In the genomic region with DNA sequence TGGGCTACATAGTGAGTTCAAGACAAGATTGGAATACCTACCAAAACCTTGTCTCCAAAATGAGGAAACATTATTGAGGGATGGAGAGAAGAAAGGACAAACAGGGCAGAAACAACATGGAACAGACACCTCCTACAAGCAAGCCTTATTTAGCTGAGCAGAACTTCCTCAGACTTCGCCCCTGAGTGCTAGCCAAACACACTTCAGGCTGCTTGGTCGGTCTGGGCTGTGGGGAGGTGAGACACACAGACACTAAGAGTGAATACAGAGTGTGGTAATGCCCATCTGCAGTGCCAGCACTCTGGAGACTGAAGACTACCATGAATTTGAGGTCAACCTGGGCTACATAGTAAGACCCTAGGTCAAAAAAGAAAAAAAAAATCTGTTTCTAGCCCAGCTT, we compare ENCODE assay signal across 28 mouse cellular contexts. TPM values are rescaled to one million over a fixed set of nuclear protein-coding genes. Genes with fewer than 3 reads are reported as not detected.
DNase-seq lines count a peak whose midpoint lies in the region; ATAC-seq and TF ChIP-seq lines count a peak whose summit lies in the region.
"Had no signal": no experiment of that assay in that cellular context is flagged by ENCODE, and none has a peak within 500 bp of the region (broad histone marks: within the 10 kb centered on the region; RNA-seq: fewer than 3 reads in every experiment).

No protein-coding gene starts in this region.

- H3K27me3 ChIP-seq in kidney, adult 2 months (replicated peaks; ENCODE audit: control insufficient read depth, insufficient read depth, low read length): no peaks in the 10 kb centered on the region
- H3K27me3 ChIP-seq in kidney, embryonic 16.5 days (ENCODE audit: insufficient read depth, low read length): no peaks in the 10 kb centered on the region
- H3K27me3 ChIP-seq: CH12.LX; embryonic facial prominence, embryonic 13.5 days; embryonic facial prominence, embryonic 15.5 days; forebrain, embryonic 12.5 days; Patski had no signal

- no peak overlapping the region for H3K4me2 ChIP-seq in kidney, embryonic 16.5 days (replicated peaks; ENCODE audit: low read depth, low read length)
- H3K4me2 ChIP-seq: embryonic facial prominence, embryonic 13.5 days; embryonic facial prominence, embryonic 15.5 days; forebrain, embryonic 12.5 days had no signal

- 66% methylated on average over 2 of the region's 2 CpGs for WGBS in kidney, adult 2 months
- 95% methylated on average over 2 of the region's 2 CpGs for WGBS in kidney, embryonic 16.5 days

- H3K4me1 ChIP-seq in kidney, adult 2 months (ENCODE audit: control insufficient read depth, insufficient read depth, low read length): peaks cover 41% of the 10 kb centered on the region
- H3K4me1 ChIP-seq in kidney, embryonic 16.5 days (ENCODE audit: insufficient read depth, low read length): peaks cover 6% of the 10 kb centered on the region

- ATAC-seq in cerebellum, adult (ENCODE audit: insufficient number of reproducible peaks, low FRiP score, low TSS enrichment): no peak
- no peak for ATAC-seq in kidney, embryonic 16.5 days (ENCODE audit: low FRiP score, low TSS enrichment)
- ATAC-seq: activated CD4-positive, CD25-positive, alpha-beta regulatory T cell, adult 4 months; CD4-positive, CD25-positive, alpha-beta regulatory T cell, adult 4 months; forebrain, embryonic 14.5 days; forebrain, embryonic 16.5 days; Patski had no signal

- no peak overlapping the region for H3K9ac ChIP-seq in kidney, embryonic 16.5 days (replicated peaks; ENCODE audit: low read length)
- H3K9ac ChIP-seq: embryonic facial prominence, embryonic 13.5 days; embryonic facial prominence, embryonic 15.5 days; forebrain, embryonic 12.5 days had no signal

- no peaks in the 10 kb centered on the region for H3K9me3 ChIP-seq in kidney, embryonic 16.5 days (ENCODE audit: low read length)
- H3K9me3 ChIP-seq: embryonic facial prominence, embryonic 13.5 days; embryonic facial prominence, embryonic 15.5 days; forebrain, embryonic 10.5 days; forebrain, embryonic 12.5 days; G1E had no signal

- peak; percentile 27 for DNase-seq in cerebellum, adult 9-10 months
- DNase-seq in kidney, adult 2 months: peak; percentile 69
- peak; percentile 52 to 56 for DNase-seq in kidney, postnatal 36 days
- no peak for DNase-seq in kidney, postnatal 14 days
- DNase-seq: adrenal gland, adult 8-10 months; adrenal gland, postnatal 14 days; adrenal gland, postnatal 36 days; B cell, adult 2 months; cerebellum, adult 11-12 months; cerebellum, adult 2 months; cerebellum, adult 9-11 months; cerebellum, postnatal 14 days; cerebellum, postnatal 36 days; embryo, embryonic 11 days had no signal

- H3K27ac ChIP-seq in kidney, adult 2 months (ENCODE audit: insufficient read depth, low read depth, low read length): peak overlapping the region; percentile 21
- H3K27ac ChIP-seq in kidney, embryonic 16.5 days (ENCODE audit: low read length): no peak overlapping the region
- H3K27ac ChIP-seq: embryonic facial prominence, embryonic 13.5 days; embryonic facial prominence, embryonic 15.5 days; forebrain, embryonic 10.5 days; forebrain, embryonic 12.5 days had no signal

- no peak for TF ChIP-seq POLR2A in kidney, adult 2 months (IDR thresholded peaks at IDR 0.05; ENCODE audit: low read depth, low read length)

- no peak for TF ChIP-seq CTCF in kidney, adult 2 months (conservative IDR thresholded peaks at IDR 0.05; ENCODE audit: insufficient read depth, insufficient read length, low read depth, low read length)

- H3K36me3 ChIP-seq in kidney, adult 2 months (ENCODE audit: control insufficient read depth, insufficient read depth, low read length): peaks cover 23% of the 10 kb centered on the region
- peaks cover 59% of the 10 kb centered on the region for H3K36me3 ChIP-seq in kidney, embryonic 16.5 days (ENCODE audit: insufficient read depth, low read length)

- H3K4me3 ChIP-seq in kidney, adult 2 months (ENCODE audit: insufficient read depth, low read depth, low read length): no peak overlapping the region
- H3K4me3 ChIP-seq in kidney, embryonic 16.5 days (ENCODE audit: low read length): no peak overlapping the region
- H3K4me3 ChIP-seq: embryonic facial prominence, embryonic 13.5 days; embryonic facial prominence, embryonic 15.5 days; erythroblast, embryonic 14.5 days; forebrain, embryonic 10.5 days; forebrain, embryonic 12.5 days had no signal

RNA-seq across cellular contexts. Expression of gene 4833439L19Rik, which starts 5.6 kb away (rescaled TPM):
- 701 and 716 TPM in 2 replicates for polyA plus RNA-seq in kidney, adult 2 months (2012; rRNA removed)
- 202 and 205 TPM in 2 replicates for polyA plus RNA-seq in kidney, embryonic 16.5 days (2015; fragmentation: Nextera tagmentation; extraction: Ambion mirVana)

RNA-seq across cellular contexts. Expression of gene Arl10, which starts 15.2 kb away (rescaled TPM):
- polyA plus RNA-seq in kidney, adult 2 months (2012; rRNA removed): 20.1 and 23.3 TPM in 2 replicates
- 31.8 and 37.8 TPM in 2 replicates for polyA plus RNA-seq in kidney, embryonic 16.5 days (2015; fragmentation: Nextera tagmentation; extraction: Ambion mirVana)
- polyA plus RNA-seq: erythroblast, embryonic 14.5 days had no signal

RNA-seq across cellular contexts. Expression of gene Nop16, which starts 30.2 kb away (rescaled TPM):
- 13.7 and 19.0 TPM in 2 replicates for polyA plus RNA-seq in kidney, adult 2 months (2012; rRNA removed)
- polyA plus RNA-seq in kidney, embryonic 16.5 days (2015; fragmentation: Nextera tagmentation; extraction: Ambion mirVana): 97.6 and 106 TPM in 2 replicates

RNA-seq across cellular contexts. Expression of gene Higd2a, which starts 30.4 kb away (rescaled TPM):
- 365 and 419 TPM in 2 replicates for polyA plus RNA-seq in kidney, adult 2 months (2012; rRNA removed)
- polyA plus RNA-seq in kidney, embryonic 16.5 days (2015; fragmentation: Nextera tagmentation; extraction: Ambion mirVana): 203 and 208 TPM in 2 replicates

RNA-seq across cellular contexts. Expression of gene Cltb, which starts 51.5 kb away (rescaled TPM):
- polyA plus RNA-seq in kidney, adult 2 months (2012; rRNA removed): 102 and 119 TPM in 2 replicates
- 45.2 and 47.1 TPM in 2 replicates for polyA plus RNA-seq in kidney, embryonic 16.5 days (2015; fragmentation: Nextera tagmentation; extraction: Ambion mirVana)
